Mouse (Mus musculus) limb, embryonic 10.5 days (tissue): ENCODE data around the gene Hoxa9. TPM values are rescaled to one million over a fixed set of nuclear protein-coding genes. Genes with fewer than 3 reads are reported as not detected.
A peak's percentile ranks its signal among the peaks of the same experiment; 100 is the strongest.

Source experiments
- DNase-seq: peaks from one replicate; pipeline ENCODE4 v3.0.0-alpha.2; 2017; ENCODE audit warnings: low spot score
- H3K27ac ChIP-seq: fragments of 300-500 bp; sonication (generic); 2 replicates; pipeline ENCODE4 v1.5.1; 2016; ENCODE audit warnings: mild to moderate bottlenecking
- H3K27me3 ChIP-seq: fragments of 300-500 bp; sonication (generic); 2 replicates; pipeline ENCODE4 v1.6.1; 2016; ENCODE audit warnings: low read depth, mild to moderate bottlenecking; ENCODE audit not compliant: poor library complexity, severe bottlenecking
- H3K36me3 ChIP-seq: fragments of 300-500 bp; sonication (generic); 2 replicates; pipeline ENCODE4 v1.6.1; 2016; ENCODE audit warnings: mild to moderate bottlenecking, moderate library complexity
- H3K4me1 ChIP-seq: fragments of 300-500 bp; sonication (generic); 2 replicates; pipeline ENCODE4 v1.6.1; 2016
- H3K4me3 ChIP-seq: fragments of 300-500 bp; sonication (generic); 2 replicates; pipeline ENCODE4 v1.5.1; 2016; ENCODE audit warnings: mild to moderate bottlenecking, moderate library complexity
- H3K9me3 ChIP-seq: fragments of 300-500 bp; sonication (generic); replicated peaks from 2 replicates; pipeline ENCODE4 v1.6.1; 2016; ENCODE audit warnings: mild to moderate bottlenecking
- WGBS: fragments of 180-500 bp; shearing (Covaris S2); methylation state at CpG from one replicate; pipeline ENCODE4 v1.1.7; 2016; 5-methylcytosine and 5-hydroxymethylcytosine counted together
- polyA plus RNA-seq: library from polyadenylated mRNA; unstranded; fragments of >200 nt; fragmentation: Nextera tagmentation; extraction: Ambion mirVana; gene quantifications from 2 replicates; pipeline ENCODE4 v1.2.1, GENCODE M21; 2016

Gene Hoxa9
- polyA plus RNA-seq, 1 experiment from 2014 or later, result 95.7 TPM

DNA sequence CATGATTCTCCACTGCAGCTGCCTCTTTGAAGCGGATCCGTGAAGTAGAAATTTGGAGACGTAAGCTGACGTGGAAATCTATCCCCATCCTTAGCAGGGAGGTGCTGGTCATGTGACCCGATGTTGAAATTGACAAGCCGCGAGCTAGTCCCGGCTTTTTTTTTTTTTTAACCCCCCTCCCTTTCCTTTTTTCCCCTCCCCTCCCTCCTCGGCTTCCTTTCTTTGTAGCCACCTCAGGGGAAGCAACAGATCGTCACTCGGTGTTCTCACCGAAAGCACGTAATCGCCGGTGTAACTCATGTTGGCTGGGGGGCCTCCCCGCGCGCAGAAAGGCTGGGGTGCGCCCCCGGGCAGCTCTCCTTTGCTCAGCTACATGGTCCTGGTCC lies 14.9 kb upstream of the Hoxa9 start, which contains the start of gene Hoxa11:
Gene Hoxa11, minus strand, starts transcription at position 54 of the 386 bp plus-strand sequence.
- Histone ChIP-seq H3K4me1 (peaks cover 77% of the 10 kb centered on the region), H3K9me3 (no peaks in the 10 kb centered on the region), H3K27ac (peak within 1 kb of the TSS; percentile 99), H3K4me3 (peak within 1 kb of the TSS; percentile 90), H3K27me3 (peaks cover 84% of the 10 kb centered on the region), H3K36me3 (peaks cover 32% of the 10 kb centered on the region)
- no peak for DNase-seq
- 1% methylated on average over 20 of the region's 20 CpGs for WGBS

- H3K9me3 ChIP-seq, result no peaks in the 10 kb centered on the region
- peaks cover 74% of the 10 kb centered on the region for H3K4me1 ChIP-seq
- H3K4me3 ChIP-seq, result peak overlapping the region; percentile 90
- H3K27me3 ChIP-seq, result peaks cover 83% of the 10 kb centered on the region
- under 1% methylated on average over 71 of the region's 71 CpGs for WGBS
- no peak for DNase-seq
- H3K36me3 ChIP-seq, result peaks cover 27% of the 10 kb centered on the region
- H3K27ac ChIP-seq, result peak overlapping the region; percentile 99
These were observed 14.3 kb upstream of the Hoxa9 start for GRCm38 (mm10) chr6:52245040-52245756.

DNA sequence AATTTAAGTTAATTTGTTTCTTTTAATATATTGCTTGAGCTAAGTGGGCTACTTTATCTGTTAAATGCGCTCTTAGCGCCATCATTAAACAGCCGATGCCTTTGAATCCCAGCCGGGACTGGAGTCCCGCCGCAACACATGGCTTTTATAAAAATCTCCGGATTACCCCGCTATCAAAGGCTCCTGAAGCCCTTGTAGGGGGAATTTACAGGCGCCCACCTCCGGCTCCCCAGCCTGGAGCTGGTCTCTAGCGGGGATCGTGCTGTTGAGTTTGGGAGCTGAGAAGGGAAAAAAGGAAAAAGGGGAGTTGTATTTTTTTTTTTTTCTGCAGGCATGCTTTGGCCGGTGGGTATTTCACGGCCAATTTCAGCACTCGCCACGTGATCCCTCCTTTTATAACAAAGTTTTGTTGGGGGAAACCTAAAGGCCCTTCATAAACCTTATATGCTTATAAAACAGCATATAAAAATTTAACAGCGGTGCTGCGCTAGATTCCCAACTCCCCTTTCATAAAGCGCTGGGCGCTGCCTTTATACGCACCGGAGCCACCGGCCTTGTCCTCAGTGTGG lies 13.7 kb upstream of the Hoxa9 start:
- H3K36me3 ChIP-seq, result peaks cover 21% of the 10 kb centered on the region
- DNase-seq, result no peak
- H3K9me3 ChIP-seq, result no peaks in the 10 kb centered on the region
- H3K4me1 ChIP-seq, result peaks cover 67% of the 10 kb centered on the region
- peaks cover 83% of the 10 kb centered on the region for H3K27me3 ChIP-seq
- WGBS, result under 1% methylated on average over 23 of the region's 23 CpGs
- H3K27ac ChIP-seq, result peak overlapping the region; percentile 99
- H3K4me3 ChIP-seq, result peak overlapping the region; percentile 90

GRCm38 (mm10) chr6:52243681-52244121 lies 12.8 kb upstream of the Hoxa9 start:
- Histone ChIP-seq H3K4me3 (peak overlapping the region; percentile 90), H3K27me3 (peaks cover 77% of the 10 kb centered on the region), H3K4me1 (peaks cover 59% of the 10 kb centered on the region), H3K36me3 (peaks cover 17% of the 10 kb centered on the region), H3K9me3 (no peaks in the 10 kb centered on the region), H3K27ac (peak overlapping the region; percentile 99)
- no peak for DNase-seq
- WGBS, result under 1% methylated on average over 12 of the region's 12 CpGs

GRCm38 (mm10) chr6:52242801-52243332 lies 12.0 kb upstream of the Hoxa9 start:
- Histone ChIP-seq H3K27ac (peak overlapping the region; percentile 99), H3K27me3 (peaks cover 73% of the 10 kb centered on the region), H3K9me3 (no peaks in the 10 kb centered on the region), H3K4me1 (peaks cover 50% of the 10 kb centered on the region), H3K4me3 (peak overlapping the region; percentile 90), H3K36me3 (peaks cover 22% of the 10 kb centered on the region)
- 3% methylated on average over 4 of the region's 4 CpGs for WGBS
- DNase-seq, result no peak

- peaks cover 36% of the 10 kb centered on the region for H3K36me3 ChIP-seq
- H3K27me3 ChIP-seq, result peaks cover 73% of the 10 kb centered on the region
- peak overlapping the region; percentile 90 for H3K4me3 ChIP-seq
- H3K4me1 ChIP-seq, result peaks cover 51% of the 10 kb centered on the region
- no peaks in the 10 kb centered on the region for H3K9me3 ChIP-seq
- H3K27ac ChIP-seq, result peak overlapping the region; percentile 99
- no peak for DNase-seq
- 2% methylated on average over 9 of the region's 9 CpGs for WGBS
These were observed 10.2 kb upstream of the Hoxa9 start for GRCm38 (mm10) chr6:52241001-52241621.

DNA sequence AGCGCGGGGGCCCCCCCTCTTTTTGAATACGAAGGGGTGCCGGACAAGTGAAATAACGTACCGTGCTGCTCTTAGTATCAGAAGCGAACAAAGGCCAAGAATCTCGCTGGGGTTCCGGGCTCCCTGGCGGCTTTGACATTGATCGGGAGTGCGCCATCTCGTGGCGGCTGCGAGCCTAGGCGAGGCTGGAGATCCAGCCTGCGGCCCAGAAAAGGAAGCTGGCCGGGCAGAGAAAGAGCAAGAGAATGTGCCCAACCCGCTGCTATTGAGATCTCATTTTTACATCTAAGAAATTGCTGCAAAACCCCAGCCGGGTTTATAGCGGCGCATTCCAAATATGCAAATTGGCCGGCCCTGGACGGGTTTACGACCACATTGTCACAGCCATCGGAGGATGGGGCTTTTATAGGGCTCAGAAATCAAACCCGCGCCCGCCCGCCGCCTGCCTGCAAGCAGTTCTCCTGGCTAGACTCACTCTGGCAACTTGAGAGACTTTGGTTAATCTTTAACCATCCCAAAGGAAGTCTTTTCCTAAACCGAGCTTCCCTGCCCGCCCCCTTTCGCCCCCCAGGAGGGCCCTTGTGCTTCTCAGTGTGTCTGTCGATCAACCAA lies 9.6 kb upstream of the Hoxa9 start, which contains the start of gene Hoxa10:
Gene Hoxa10, minus strand, starts transcription at position 466 of the 612 bp plus-strand sequence.
- Histone ChIP-seq H3K27me3 (peaks cover 73% of the 10 kb centered on the region), H3K27ac (peak within 1 kb of the TSS; percentile 99), H3K9me3 (no peaks in the 10 kb centered on the region), H3K36me3 (peaks cover 40% of the 10 kb centered on the region), H3K4me1 (peaks cover 52% of the 10 kb centered on the region), H3K4me3 (peak within 1 kb of the TSS; percentile 90)
- peak; percentile 96 for DNase-seq
- under 1% methylated on average over 35 of the region's 35 CpGs for WGBS

- H3K9me3 ChIP-seq, result no peaks in the 10 kb centered on the region
- no peak for DNase-seq
- H3K36me3 ChIP-seq, result peaks cover 40% of the 10 kb centered on the region
- H3K27me3 ChIP-seq, result peaks cover 72% of the 10 kb centered on the region
- WGBS, result under 1% methylated on average over 30 of the region's 30 CpGs
- peaks cover 52% of the 10 kb centered on the region for H3K4me1 ChIP-seq
- peak overlapping the region; percentile 99 for H3K27ac ChIP-seq
- H3K4me3 ChIP-seq, result peak overlapping the region; percentile 90
These were observed 8.9 kb upstream of the Hoxa9 start for GRCm38 (mm10) chr6:52239625-52240388.

DNA sequence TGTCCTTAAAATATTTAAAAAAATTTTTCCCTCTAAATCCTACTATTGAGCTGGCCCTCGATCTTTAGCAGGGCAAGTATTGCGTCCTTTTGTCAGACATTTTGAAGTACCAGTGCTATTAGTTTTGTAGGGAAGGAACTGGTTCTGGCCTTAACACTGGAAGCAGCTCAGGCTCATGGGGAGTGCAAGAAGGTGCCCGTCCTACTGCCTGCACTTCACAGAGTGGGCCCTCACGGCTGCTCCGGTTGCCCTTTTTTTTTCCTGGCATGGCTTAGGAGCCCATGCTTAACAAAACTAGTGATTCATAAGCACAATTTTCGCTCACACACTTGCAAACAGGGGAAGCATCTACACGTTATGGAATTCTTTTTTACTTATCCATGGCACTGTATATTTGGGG lies 8.1 kb upstream of the Hoxa9 start:
- DNase-seq, result no peak
- peak overlapping the region; percentile 99 for H3K27ac ChIP-seq
- under 1% methylated on average over 7 of the region's 7 CpGs for WGBS
- no peaks in the 10 kb centered on the region for H3K9me3 ChIP-seq
- peak overlapping the region; percentile 90 for H3K4me3 ChIP-seq
- peaks cover 47% of the 10 kb centered on the region for H3K36me3 ChIP-seq
- H3K27me3 ChIP-seq, result peaks cover 80% of the 10 kb centered on the region
- H3K4me1 ChIP-seq, result peaks cover 60% of the 10 kb centered on the region

DNA sequence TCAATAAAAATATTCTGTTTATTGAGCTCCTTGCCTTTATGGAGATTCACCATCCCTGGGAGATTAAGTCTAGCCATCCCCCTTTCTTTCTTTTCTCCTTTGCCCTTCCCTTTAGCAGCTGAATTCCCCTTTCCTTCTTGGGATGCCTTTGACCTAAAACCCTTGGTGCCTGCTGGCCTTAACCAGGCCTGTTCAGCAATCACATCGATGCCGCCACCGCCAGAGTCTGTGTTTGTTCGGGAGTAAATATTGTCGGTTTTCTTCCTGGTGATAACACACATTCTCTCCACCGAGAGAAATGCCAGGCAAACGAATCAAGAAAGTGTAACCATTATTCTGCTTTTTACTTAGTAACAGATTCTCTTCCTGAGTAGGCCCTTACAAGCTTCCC lies 7.3 kb upstream of the Hoxa9 start:
- Histone ChIP-seq H3K27me3 (peaks cover 79% of the 10 kb centered on the region), H3K27ac (peak overlapping the region; percentile 99)
- WGBS, result 1% methylated on average over 7 of the region's 7 CpGs

DNA sequence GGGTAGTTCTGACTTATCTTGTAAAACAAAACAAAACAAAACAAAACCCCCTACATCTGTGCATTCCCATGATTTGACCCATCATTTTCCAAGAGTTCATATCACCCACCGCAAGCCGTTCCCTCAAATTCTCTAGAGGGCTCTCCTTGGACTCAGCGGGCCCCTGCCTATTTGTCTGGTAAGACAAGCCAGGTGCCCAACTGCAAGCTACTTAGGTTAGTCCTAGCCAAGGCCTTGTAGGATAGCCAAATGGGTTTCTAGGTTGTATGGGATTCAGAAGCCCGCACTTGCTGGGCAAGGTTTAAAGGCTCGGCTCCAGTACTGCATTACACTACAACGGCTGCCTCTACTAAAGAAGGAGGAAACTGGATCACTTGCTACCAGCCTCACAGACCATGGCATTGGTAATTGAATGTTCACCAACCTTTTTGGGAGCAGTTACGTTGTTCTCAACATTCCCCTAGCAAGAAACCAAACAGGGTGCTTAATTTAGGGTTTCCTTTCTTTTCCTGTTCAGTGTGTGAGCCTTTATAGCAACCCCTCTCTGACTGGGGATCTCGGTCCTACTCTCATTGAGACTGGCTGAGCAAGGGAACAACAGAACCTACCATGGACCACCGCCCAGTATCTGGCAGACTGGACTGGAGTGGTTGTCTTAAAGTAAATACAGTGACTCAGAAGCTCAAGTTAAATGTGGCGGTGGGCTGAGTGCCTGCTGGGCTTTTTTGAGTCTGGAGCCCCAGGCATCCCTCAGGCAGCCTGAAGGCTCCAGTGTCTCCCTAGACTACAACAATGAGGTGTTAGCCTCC lies 6.7 kb upstream of the Hoxa9 start:
- peaks cover 47% of the 10 kb centered on the region for H3K36me3 ChIP-seq
- peak overlapping the region; percentile 99 for H3K27ac ChIP-seq
- no peak for DNase-seq
- H3K4me3 ChIP-seq, result peak overlapping the region; percentile 90
- H3K9me3 ChIP-seq, result no peaks in the 10 kb centered on the region
- 6% methylated on average over 10 of the region's 10 CpGs for WGBS
- H3K27me3 ChIP-seq, result peaks cover 73% of the 10 kb centered on the region
- peaks cover 48% of the 10 kb centered on the region for H3K4me1 ChIP-seq

More for the DNA sequence above, 7.3 kb upstream of the Hoxa9 start:
- Histone ChIP-seq H3K4me1 (peaks cover 54% of the 10 kb centered on the region), H3K36me3 (peaks cover 47% of the 10 kb centered on the region), H3K4me3 (peak overlapping the region; percentile 90), H3K9me3 (no peaks in the 10 kb centered on the region)
- DNase-seq, result no peak
